Mouse (Mus musculus) thymus, postnatal 25 days (tissue): ENCODE results near the gene Zfyve19.

Experiments
- DNase-seq: peaks from one replicate; pipeline ENCODE4 v3.0.0; 2022

The Zfyve19 gene

GRCm38 (mm10) chr2:119254976-119255375 is 46.6 kb downstream of the Zfyve19 start:
- DNase-seq: no peak

DNA sequence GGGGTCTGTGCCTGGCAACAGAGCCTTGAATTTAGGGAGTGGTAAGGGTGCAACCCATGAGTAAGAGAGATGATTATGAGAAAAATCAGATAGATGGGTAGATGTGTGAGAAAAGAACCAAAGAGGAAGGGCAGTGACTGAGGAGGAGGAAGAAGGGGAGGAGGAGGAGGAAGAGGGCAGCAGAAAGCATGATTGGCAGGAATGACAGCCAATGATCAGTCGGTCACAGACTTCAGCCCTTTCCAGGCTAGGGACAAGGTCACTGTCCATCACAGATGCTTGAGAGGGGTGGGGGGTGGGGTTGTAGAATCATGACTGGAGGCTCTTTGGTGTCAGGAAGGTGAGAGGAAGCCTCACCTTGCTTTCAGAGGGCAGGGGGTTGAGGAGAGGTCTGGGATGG is 52.1 kb downstream of the Zfyve19 start:
- no peak for DNase-seq

- no peak for DNase-seq
Observed at GRCm38 (mm10) chr2:119261326-119261725, 52.9 kb downstream of the Zfyve19 start.

GRCm38 (mm10) chr2:119262978-119263377 is 54.6 kb downstream of the Zfyve19 start:
- DNase-seq: no peak

GRCm38 (mm10) chr2:119263813-119264212 is 55.4 kb downstream of the Zfyve19 start:
- DNase-seq: no peak
